Mouse (Mus musculus): ENCODE measurements around the gene Pxdn.
A peak's percentile ranks its signal among the peaks of the same experiment; 100 is the strongest.

Gene Pxdn

DNA sequence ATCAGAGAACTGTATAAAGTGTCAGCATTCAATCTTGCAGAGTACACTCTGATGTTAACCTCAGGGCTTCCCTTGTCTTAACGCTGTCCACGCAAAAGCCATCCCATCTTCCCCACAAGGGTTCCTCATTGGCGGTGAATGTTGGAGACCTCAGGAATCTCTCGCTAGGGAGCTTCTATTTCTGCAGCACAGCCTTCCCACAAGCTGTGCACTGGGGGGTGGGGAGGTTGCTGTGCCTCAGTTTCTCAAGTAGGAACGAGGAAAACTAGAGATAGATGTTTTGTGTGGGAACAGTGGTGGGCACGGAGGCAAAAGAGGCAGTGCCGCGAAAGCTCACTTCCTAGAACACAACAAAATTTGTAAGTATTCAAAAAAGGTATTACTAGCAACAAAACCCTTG, at the start of gene Pxdn:
TSS of gene Pxdn (plus strand) at position 301 of the 400 bp plus-strand sequence.
- no peak for DNase-seq (ENCODE audit: low spot score)

DNA sequence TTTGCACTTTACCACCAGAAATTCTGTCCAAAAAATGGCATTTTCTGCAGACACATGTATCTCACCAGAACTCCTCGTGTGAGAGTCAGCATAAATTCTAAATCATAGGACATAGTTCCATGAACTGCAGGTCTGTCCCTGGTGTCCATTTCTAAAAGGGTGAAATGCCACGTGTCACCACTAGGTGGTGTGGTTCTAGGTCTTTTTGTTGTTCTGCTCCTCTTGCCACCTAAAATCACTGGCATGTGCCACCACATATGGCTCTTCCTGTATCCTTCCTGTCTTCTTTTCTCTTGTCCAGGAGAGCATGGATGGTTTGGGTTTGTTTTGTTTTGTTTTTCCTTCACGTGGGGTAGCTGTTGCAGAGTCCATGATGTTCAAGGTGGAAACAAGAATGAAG, 42.7 kb upstream of the Pxdn start:
- peak; percentile 84 for DNase-seq (ENCODE audit: low spot score)

DNA sequence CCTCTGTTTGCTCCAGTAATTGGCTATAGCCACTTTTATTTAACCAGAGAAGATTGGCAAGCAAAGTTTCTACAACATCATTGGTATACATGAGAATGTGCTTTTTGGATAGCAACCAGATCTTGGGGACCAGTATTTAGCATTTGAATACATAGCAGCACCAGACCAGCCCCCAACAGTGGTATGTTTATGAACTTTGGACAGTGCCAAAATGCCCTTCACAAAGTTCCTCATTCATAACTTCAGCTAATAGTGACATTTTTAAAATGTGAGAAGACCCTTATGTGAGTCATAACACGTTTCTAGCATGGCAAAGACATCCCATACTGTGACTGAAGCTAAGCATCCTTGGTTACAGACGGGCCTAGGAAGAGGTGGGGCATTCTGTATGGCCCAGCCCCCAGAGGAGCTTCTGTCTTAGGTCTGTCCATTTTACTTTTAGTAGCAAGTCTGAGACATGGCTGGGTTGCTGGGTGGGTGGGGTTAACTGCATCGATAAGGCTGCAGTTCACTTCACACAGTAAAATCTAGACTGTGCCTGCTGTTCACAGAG, 39.8 kb upstream of the Pxdn start:
- DNase-seq (ENCODE audit: low spot score): no peak

DNA sequence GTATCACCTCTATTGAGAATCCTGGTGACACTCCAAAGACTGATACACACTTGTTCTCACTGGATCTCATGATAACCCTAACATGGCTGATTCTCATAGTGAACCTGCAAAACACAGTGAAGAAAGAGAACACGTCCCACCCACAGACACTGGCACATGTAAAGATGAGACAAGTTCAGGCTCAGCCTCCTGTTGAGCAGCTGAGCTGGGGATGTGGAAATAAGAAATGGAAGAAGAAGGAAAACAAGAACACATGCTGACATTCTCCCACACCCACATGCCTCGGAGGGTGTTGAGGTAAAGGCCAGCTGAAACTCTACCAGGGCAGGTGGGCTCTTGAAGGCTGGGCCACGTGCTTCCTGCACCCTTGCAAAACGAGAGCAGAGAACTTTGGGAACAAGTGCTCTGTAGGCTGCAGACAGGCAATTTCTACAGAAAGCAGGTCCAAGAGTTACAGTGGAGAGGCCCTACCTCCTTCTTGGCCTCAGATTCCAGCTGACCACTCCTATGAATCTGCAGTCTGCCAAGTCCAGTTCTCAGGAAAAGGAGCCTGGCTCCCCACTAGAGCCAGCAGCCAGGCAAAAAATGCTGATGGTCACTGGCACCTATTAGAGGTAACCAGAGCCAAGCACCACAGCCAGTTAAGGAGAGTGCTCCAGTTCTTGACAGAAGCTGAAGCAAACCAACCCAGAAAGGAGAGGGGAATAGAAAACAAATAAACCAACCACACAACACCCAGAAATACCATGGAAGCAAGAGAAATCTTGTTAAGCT, 33.1 kb upstream of the Pxdn start:
- DNase-seq (ENCODE audit: low spot score): no peak

DNA sequence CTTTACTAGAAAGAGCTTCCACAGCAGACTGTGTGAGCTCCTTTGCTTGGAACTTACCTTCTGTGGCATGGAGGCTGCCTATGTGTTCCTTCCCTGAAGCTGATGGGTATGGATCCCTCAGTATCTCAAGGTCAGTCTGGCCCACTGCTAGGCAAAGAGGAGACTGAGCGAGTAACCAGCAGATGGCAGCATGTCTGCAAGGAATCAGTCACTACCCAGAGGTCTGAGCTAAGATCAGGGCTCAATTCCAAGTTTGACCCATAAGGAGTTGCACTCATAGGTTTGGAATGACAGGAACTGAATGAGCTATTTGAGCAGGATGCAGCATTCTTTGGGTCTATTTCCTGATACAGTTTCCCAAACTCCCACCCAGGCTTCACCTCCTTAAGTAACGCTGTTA, 30.4 kb upstream of the Pxdn start:
- peak; percentile 78 for DNase-seq (ENCODE audit: low spot score)

DNA sequence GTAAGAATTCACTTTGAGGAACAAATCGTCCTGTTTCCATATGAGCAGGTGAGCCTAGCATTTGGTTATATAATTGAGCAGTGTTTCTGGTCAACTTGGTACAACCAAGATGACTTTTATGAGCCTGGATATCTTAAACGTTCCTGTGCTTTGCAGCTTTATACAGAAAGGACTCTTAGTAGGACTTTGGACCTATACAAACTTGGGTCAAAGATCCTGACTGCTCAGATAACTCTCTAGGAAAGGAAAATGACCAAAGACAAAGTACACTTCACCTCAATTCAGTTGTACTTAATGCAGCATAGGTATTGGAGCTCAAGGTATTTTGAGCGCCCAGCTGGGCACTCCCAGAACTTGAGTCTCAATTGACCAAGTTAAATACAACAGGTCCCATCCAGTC, 21.3 kb upstream of the Pxdn start:
- DNase-seq (ENCODE audit: low spot score): no peak

DNA sequence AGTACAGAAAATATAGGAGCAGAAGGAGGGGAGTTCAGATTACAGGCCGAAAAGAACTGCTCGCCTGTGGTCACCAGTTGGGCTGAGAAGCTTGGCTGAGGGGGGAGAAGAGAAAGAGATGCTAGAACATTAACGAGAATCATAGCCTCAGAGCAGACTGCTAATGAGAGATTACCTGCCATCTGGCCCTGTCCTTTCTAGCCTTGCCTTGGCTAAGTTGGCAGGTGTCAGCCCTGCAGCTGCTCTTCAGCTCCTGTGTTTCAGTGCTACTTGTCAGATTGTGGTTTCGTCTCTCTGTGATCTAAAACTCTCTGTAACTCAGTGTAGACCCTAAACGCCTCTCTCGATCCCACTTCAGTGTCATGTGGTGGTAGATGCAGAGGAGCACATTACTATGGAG, 20.6 kb upstream of the Pxdn start:
- DNase-seq (ENCODE audit: low spot score): no peak

DNA sequence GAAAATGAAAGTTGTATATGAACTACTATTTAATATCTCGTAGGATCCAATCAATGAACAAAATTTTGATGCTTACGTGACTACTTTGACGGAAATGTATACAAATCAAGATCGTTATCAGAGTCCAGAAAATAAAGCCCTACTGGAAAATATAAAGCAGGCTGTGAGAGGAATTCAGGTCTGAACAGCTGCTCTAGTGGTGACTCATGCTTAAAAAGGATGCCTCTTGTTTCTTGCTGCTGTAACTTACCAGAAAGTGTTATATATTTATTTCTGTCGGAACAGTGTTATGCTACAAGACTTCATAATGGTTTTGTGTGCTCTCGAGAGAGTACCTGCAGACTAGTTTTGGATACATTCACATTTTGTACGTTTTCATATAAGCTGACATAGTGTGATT, 17.1 kb upstream of the Pxdn start:
- DNase-seq (ENCODE audit: low spot score): no peak

DNA sequence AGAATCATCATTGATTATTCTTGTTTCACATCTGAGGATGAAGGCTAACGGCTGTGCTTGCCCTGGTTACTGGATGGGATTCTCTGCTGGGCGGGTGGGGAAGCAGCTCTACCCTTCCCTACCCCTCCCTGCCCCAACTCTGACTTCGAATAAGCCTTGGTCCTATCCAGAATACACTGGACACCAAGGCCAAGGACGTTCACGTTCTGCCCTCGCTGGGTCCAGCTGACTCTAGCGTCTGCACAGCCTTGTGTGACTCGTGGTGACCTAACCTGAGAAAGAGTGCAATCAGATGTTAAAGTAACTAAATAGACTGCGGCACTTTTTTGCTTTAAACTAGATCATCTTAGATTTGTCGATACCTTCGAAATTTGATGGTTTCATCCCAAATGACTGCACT, 15.9 kb upstream of the Pxdn start:
- no peak for DNase-seq (ENCODE audit: low spot score)

DNA sequence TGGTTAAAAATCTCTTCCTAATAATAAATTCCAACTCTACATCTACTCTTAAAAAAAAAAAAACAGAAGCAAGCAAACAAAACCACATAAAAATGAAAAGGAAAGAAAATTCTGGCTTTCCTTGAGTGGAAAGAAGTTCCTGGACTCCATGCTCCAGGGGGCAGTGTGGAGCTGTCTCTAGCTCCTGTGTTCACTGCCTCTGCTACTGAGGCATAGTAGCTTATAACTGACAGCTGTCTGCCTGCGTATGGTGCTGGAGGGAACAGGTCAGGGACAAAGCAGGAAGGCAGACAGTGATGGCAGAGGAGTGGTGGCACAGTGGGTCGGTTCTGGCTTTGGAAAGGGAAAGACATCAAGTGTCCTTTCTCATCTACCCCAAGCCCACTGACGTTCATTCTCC, 10.5 kb upstream of the Pxdn start:
- DNase-seq (ENCODE audit: low spot score): peak; percentile 83

DNA sequence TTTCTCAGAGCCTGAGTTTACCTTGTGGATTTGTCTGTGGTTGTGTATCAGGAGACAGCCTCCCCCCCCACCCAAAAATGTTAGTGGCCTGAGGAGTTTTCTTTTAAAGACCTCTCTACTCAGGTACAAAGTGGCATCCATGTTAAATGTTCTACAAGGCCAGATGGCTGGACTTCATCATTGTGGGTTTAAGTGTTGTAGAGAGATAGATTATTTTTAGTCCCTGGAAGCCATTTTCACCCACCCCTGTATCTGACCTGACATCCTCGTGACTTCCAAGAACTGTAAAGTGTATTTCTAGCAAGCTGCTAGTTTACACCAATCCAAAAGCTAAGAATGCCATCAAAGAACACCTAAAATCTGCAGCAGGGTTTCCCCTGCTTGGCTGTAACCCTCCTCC, 6.8 kb upstream of the Pxdn start:
- no peak for DNase-seq (ENCODE audit: low spot score)

DNA sequence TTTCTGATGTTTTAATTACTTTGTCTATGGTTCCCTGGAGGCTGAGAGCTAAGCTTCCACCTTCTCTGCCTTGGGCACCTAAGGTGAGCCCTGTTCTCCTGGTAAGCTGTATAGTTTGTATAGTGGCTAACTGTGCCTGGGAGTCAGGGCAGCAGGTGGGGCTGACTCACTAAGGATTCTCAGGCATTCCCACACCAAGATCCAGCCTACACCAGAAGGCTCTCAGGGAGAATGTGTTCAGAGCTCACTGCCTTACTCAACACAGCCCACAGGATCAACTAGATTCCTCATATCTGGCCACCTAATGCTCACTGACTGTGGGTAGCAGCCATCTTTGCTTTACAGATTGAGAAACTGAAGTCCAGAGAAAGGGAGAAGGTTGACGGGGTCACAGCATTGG, 4.5 kb upstream of the Pxdn start:
- DNase-seq (ENCODE audit: low spot score): no peak

DNA sequence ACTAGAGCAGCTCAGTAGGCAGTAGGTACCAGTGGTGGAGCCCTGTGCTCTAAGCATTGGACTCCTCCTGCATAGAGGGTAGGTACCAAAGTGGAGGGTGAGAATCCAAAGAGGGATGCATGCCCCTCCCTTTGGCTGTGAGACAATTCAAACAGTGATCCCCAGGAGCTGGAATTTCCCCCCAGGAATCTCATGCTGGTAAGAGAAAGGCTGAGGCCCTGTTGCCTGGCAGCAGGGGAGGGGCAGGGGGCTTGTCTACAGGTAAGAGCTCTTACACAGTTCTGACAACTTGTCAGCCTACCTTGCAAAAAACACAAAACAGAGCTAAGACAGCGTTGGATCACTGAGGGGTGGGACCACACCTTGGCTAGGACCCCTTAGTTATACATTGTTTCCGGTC, 3.9 kb upstream of the Pxdn start:
- DNase-seq (ENCODE audit: low spot score): no peak

DNA sequence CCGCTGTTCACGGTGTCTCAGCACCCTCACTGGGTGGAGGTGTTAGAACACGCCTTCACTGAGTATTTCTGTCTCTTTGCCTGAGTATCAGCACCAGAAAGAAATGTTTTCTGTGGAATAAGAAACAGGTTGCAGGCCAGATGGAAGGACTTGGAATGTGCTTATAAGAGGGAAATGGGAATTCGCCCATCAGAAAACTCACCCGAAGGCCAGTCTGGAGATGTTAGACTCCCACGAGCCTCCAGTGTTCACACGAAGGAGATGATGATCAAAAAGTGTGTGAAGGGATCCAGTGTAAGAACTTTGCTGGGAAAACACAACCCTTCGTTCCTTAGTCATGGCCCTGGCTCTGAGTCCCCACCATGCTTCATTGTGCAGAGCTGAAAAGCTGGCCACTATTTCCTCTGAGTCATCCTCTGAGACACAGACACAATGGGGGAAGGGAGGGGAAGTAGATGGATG, 3.3 kb upstream of the Pxdn start:
- DNase-seq (ENCODE audit: low spot score): no peak

DNA sequence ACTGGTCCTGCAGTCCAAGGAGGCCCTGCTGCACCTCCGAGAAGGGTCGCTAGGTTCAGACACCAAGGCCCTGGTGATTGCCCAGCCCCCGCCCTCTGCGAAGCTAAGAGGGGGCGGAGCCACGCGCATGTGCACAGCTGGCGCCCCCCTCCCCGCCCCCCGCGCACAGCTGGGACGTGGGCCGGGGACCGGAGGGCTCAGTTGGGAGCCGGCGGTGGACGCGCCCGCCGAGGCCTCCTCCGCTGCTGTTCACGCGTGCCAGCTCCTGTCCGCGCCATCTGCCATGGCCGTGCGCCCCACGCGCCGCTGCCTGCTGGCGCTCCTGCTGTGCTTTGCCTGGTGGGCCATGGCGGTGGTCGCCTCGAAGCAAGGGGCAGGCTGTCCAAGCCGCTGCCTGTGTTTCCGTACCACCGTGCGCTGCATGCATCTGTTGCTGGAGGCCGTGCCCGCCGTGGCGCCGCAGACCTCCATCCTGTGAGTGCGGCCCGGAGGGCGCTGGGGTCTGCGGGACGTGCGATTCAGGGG, 505 bp downstream of the Pxdn start:
- DNase-seq (ENCODE audit: low spot score): peak; percentile 80

DNA sequence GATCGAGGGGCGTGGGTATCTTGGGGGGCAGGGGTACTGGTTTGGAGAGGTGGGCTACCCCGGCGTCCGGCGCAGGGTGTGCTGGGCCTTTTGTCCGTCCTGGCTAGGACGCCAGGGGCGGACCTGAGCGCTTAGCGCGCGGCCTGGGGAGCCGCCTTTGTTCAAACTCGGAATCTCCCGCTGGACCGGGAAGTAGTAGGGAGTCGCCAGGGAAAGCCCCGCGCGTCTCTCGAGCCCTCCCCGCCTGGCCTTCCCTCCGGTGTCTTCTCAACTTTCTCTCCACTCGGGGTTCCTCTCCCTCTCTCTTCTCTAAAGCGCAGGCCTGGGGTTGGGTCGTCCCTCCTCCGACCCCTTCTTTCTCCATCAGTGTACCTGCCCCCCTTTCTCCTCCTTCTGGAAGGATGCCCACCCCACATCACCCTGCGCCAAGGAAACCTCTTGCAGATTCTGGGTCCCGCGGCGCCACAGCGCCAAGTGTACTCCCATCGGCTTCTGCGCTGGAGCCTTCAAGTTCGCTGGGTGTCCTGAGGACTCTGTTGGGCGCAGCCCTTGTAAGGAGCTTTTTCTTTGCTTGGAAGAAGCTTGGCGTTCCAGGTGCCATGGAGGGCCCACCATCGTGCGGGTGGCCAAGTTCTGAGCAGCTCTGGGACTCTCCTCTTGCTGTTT, 1.1 kb downstream of the Pxdn start:
- DNase-seq (ENCODE audit: low spot score): peak; percentile 68

DNA sequence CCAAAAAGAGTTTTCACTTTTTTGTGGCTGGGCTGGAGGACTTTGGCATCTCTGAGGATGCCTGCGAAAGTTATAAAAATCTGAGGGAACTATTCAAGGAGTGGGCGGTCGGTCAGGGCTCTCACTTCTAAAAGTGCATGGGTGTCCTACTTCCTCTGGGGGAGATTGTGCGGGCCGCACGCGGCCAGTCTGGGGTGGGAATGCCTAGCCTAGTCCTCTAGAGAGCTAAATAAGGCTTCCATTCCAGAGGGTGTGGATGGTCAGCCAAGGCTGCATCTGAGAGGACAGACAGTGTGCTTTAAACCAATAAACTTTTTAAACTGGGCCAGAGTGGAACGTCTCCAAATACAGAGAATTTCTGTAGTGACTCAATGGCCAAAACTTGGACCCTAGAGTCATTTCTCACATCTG, 1.9 kb downstream of the Pxdn start:
- DNase-seq (ENCODE audit: low spot score): no peak

DNA sequence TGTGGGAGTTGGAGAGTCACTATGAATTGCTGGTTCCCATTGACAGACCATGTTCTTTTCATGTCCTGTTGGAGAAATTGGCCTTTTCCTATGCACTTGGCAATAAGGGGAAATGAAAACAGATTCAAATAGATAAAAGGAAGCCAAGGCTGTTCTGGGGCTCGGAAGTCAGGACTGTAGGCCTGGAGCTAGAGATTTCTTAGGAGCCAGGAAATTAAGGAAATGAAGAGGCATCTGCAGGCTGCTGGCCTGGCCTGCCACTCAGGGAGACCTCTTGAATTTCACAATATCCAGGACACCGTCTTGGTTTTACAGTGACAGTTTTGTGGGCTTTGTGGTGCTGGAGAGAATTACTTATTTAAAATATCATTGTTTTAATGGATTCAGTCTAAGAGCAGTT, 5.0 kb downstream of the Pxdn start:
- no peak for DNase-seq (ENCODE audit: low spot score)

DNA sequence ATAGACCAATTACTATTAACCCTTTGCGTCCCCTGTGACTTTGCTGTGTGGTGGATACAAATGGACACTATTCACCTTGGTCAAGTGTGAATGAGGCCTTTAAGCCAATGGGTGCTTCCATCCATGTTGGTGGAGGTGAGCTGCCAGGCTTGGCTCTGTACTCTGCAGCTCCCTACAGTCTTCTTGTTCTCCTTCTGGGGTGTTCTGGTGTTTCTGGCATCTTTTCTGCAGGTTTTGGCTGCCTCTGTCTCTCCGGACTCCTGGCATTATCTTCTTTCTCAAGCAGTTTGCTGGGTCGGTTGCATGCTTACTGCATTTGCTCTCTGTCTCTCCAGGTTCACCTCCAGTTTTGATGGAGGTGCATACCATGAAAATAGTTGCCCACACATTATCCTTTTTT, 7.2 kb downstream of the Pxdn start:
- no peak for DNase-seq (ENCODE audit: low spot score)

DNA sequence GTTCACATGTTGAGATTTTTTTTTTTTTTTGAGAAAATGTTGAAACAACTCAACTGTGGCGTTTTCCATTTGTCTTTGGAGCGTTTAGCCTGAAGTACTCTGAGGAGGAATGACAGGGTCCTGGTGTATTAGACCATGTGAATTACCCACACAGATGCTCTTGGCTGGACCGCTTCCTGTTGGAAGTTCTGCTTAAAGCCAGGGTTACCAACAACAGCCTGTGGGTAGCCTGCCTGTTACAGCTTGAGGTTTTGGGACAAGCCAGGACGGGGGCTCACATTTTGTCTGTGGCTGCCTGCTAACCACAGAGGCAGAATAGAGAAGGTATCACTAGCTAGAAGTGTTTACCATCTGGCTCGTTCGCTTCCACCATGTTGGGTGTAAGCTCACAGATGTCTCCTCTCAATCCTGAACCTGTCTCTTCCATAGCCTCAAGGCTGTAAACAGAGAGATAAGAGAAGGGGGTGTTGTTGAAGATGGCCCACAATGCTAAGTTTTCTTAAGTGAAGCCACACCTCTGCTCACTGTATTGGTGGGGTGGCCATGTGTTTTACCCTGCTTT, 7.9 kb downstream of the Pxdn start:
- no peak for DNase-seq (ENCODE audit: low spot score)

DNA sequence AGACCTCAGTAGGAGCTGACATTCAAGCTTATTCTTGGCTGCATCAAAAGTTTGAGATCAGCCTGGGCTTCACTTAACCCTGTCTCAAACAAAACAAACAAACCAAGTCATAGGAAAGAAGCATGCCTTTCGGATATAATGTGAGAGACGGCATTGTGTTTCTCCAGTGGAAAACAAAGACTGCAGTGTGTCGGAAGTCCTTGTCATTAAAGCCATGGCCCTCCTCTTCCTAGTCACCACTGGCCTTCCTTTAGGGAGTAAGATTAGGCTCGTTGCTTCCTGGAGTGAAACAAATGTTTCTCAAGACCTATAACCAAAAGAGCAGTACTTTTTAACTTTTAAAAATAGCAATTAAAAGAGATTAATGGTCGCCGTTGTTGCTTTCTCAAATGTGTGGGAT, 13.6 kb downstream of the Pxdn start:
- DNase-seq (ENCODE audit: low spot score): no peak

DNA sequence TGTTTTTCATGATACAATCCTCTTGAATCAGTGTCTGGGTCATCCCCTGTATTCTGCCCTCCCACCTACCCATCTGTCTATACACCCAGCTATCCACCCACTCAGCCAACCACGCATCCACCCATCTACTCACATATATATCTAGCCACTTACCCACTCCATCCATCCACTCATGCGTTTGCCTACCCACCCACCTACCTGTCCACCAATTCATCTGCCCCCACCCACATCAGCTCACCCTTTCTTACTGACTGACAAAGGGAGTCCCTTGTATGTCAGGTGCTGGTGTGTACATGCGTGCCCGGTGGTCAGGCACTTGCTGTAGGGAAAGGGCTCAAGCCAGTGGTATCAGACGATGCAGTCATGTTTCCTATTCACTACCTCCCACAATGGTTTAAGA, 14.1 kb downstream of the Pxdn start:
- DNase-seq (ENCODE audit: low spot score): no peak

DNA sequence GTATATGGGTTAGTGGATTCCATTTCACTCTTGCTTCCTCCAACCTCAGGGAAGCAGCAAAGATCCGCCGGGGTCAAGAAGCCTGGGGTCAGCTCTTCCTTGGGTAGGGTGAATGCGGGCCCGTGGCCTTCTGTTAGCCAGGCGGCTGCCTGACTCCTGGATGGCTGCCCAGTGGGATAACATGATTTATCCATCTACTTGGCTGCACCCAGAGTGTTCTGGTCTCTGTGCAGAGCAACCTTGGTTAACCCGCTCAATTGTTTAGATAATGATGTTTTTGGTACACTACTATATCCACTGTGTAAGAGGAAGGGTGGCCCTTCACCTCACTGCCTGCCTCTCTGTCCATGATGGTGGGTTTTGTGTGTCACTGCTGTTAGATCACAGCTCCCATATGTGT, 14.7 kb downstream of the Pxdn start:
- DNase-seq (ENCODE audit: low spot score): no peak

Measured in retina, embryonic 14.5 days (tissue).